Mouse (Mus musculus) liver, embryonic 14.5 days (tissue): ENCODE measurements around the gene Fam198a. TPM values are rescaled to one million over a fixed set of nuclear protein-coding genes. Genes with fewer than 3 reads are reported as not detected.

Source experiments
- ATAC-seq: fragments of 200-750 bp; cut with Nextera tagmentation; 2 replicates; pipeline ENCODE4 v1.8.0; 2017; ENCODE audit warnings: moderate number of reproducible peaks, mild to moderate bottlenecking, moderate library complexity; ENCODE audit not compliant: insufficient read depth
- DNase-seq, 3 experiments: peaks; one replicate each; pipeline ENCODE4 v3.0.0-alpha.2; 2012 to 2013; ENCODE audit warnings: low read depth in 3 of 3, low spot score in 3 of 3
- H3K27ac ChIP-seq: fragments of 300-500 bp; sonication (generic); 2 replicates; pipeline ENCODE4 v1.5.1; 2014; ENCODE audit warnings: moderate library complexity, mild to moderate bottlenecking, control low read depth, inconsistent platforms
- H3K27me3 ChIP-seq: fragments of 300-500 bp; sonication (generic); 2 replicates; pipeline ENCODE4 v1.6.1; 2014; ENCODE audit warnings: mild to moderate bottlenecking, low read length, moderate library complexity; ENCODE audit not compliant: control insufficient read depth, insufficient read depth
- H3K36me3 ChIP-seq: fragments of 300-500 bp; sonication (generic); replicated peaks from 2 replicates; pipeline ENCODE4 v1.6.1; 2014; ENCODE audit warnings: low read depth; ENCODE audit not compliant: control insufficient read depth, insufficient read depth
- H3K4me1 ChIP-seq, 2 experiments: fragments of 200-500 bp in 1 of 2; fragments of 300-500 bp in 1 of 2; sonication (generic) in 1 of 2; replicated peaks; 2 replicates each; pipeline ENCODE4 v1.6.1; 2012 to 2014; ENCODE audit warnings: antibody characterized with exemption in 1 of 2, inconsistent platforms in 1 of 2, low read length in 1 of 2; ENCODE audit not compliant: control insufficient read depth in 2 of 2, insufficient read depth in 2 of 2
- H3K4me2 ChIP-seq: fragments of 300-500 bp; sonication (generic); 2 replicates; pipeline ENCODE4 v1.6.1; 2014; ENCODE audit warnings: low read depth, mild to moderate bottlenecking, control low read depth, moderate library complexity
- H3K4me3 ChIP-seq, 2 experiments: fragments of 200-500 bp in 1 of 2; fragments of 300-500 bp in 1 of 2; sonication (generic) in 1 of 2; 2 replicates each; pipeline ENCODE4 v1.5.1; 2012 to 2014; ENCODE audit warnings: low read depth in 2 of 2, low read length in 2 of 2, mild to moderate bottlenecking in 2 of 2, control low read depth in 1 of 2, inconsistent platforms in 1 of 2, moderate library complexity in 1 of 2; ENCODE audit not compliant: insufficient read depth in 1 of 2
- H3K9ac ChIP-seq: fragments of 300-500 bp; sonication (generic); replicated peaks from 2 replicates; pipeline ENCODE4 v1.6.1; 2014; ENCODE audit warnings: mild to moderate bottlenecking, control low read depth, moderate library complexity
- H3K9me3 ChIP-seq: fragments of 300-500 bp; sonication (generic); 2 replicates; pipeline ENCODE4 v1.6.1; 2016; ENCODE audit warnings: low read length, mixed read lengths; ENCODE audit not compliant: control insufficient read depth
- CTCF ChIP-seq: IDR thresholded peaks from 2 replicates; pipeline ENCODE4 v1.5.1; 2016; ENCODE audit warnings: antibody characterized with exemption, low read depth, control low read depth
- EP300 ChIP-seq: IDR thresholded peaks from 2 replicates; pipeline ENCODE4 v1.6.1; 2016; ENCODE audit warnings: antibody characterized with exemption, low read depth
- WGBS: fragments of 180-500 bp; shearing (Covaris S2); extraction: QIAGEN DNeasy Blood & Tissue Kit; methylation state at CpG from one replicate; pipeline ENCODE4 v1.1.7; 2014; ENCODE audit not compliant: insufficient replicate concordance; 5-methylcytosine and 5-hydroxymethylcytosine counted together
- polyA plus RNA-seq, 2 experiments: library from polyadenylated mRNA; depleted of rRNA in 1 of 2; stranded (reverse) in 1 of 2; unstranded in 1 of 2; fragments of >200 nt; fragmentation: Nextera tagmentation in 1 of 2; extraction: Ambion mirVana in 1 of 2; gene quantifications; 2 replicates each; pipeline versions ENCODE4 v1.2.1 to v1.2.3; 2012 to 2014

Gene Fam198a
- polyA plus RNA-seq, 2 experiments: 0.08 to 0.10 TPM

GRCm38 (mm10) chr9:121975321-121975720 lies 24.5 kb downstream of the Fam198a start:
- no peak for DNase-seq
- H3K4me1 ChIP-seq: no peaks in the 10 kb centered on the region
- no peaks in the 10 kb centered on the region for H3K36me3 ChIP-seq
- no peak for TF ChIP-seq CTCF
- no peak for TF ChIP-seq EP300
- no peak overlapping the region for H3K27ac ChIP-seq
- no peak overlapping the region for H3K4me2 ChIP-seq
- ATAC-seq: no peak
- H3K27me3 ChIP-seq: no peaks in the 10 kb centered on the region
- no peak overlapping the region for H3K4me3 ChIP-seq
- H3K9me3 ChIP-seq: no peaks in the 10 kb centered on the region
- H3K9ac ChIP-seq: no peak overlapping the region
- 65% methylated on average over 2 of the region's 2 CpGs for WGBS

GRCm38 (mm10) chr9:121981046-121981445 lies 30.3 kb downstream of the Fam198a start:
- no peak overlapping the region for H3K9ac ChIP-seq
- no peak for TF ChIP-seq EP300
- no peak for TF ChIP-seq CTCF
- H3K27me3 ChIP-seq: no peaks in the 10 kb centered on the region
- H3K4me2 ChIP-seq: no peak overlapping the region
- no peak overlapping the region for H3K27ac ChIP-seq
- ATAC-seq (no peak), DNase-seq (no peak)
- no peaks in the 10 kb centered on the region for H3K4me1 ChIP-seq
- H3K36me3 ChIP-seq: no peaks in the 10 kb centered on the region
- no peaks in the 10 kb centered on the region for H3K9me3 ChIP-seq
- 59% methylated on average over 9 of the region's 9 CpGs for WGBS
- no peak overlapping the region for H3K4me3 ChIP-seq

GRCm38 (mm10) chr9:121981466-121982105 lies 30.8 kb downstream of the Fam198a start:
- DNase-seq (no peak), ATAC-seq (no peak)
- Histone ChIP-seq H3K27ac (no peak overlapping the region), H3K9me3 (no peaks in the 10 kb centered on the region), H3K36me3 (no peaks in the 10 kb centered on the region), H3K4me1 (no peaks in the 10 kb centered on the region), H3K4me3 (no peak overlapping the region), H3K9ac (no peak overlapping the region), H3K4me2 (no peak overlapping the region), H3K27me3 (no peaks in the 10 kb centered on the region)
- 44% methylated on average over 10 of the region's 10 CpGs for WGBS
- TF ChIP-seq EP300: no peak
- TF ChIP-seq CTCF: no peak

GRCm38 (mm10) chr9:121982214-121982613 lies 31.4 kb downstream of the Fam198a start:
- Histone ChIP-seq H3K27ac (no peak overlapping the region), H3K4me1 (no peaks in the 10 kb centered on the region), H3K36me3 (no peaks in the 10 kb centered on the region), H3K9ac (no peak overlapping the region), H3K4me2 (no peak overlapping the region), H3K27me3 (no peaks in the 10 kb centered on the region), H3K4me3 (no peak overlapping the region), H3K9me3 (no peaks in the 10 kb centered on the region)
- TF ChIP-seq EP300 (no peak), CTCF (no peak)
- DNase-seq (no peak), ATAC-seq (no peak)
- WGBS: 83% methylated on average over 22 of the region's 22 CpGs

- no peaks in the 10 kb centered on the region for H3K9me3 ChIP-seq
- no peak overlapping the region for H3K4me2 ChIP-seq
- TF ChIP-seq CTCF: no peak
- TF ChIP-seq EP300: no peak
- no peak overlapping the region for H3K9ac ChIP-seq
- no peak for DNase-seq
- no peaks in the 10 kb centered on the region for H3K36me3 ChIP-seq
- WGBS: 79% methylated on average over 15 of the region's 15 CpGs
- no peak for ATAC-seq
- H3K4me3 ChIP-seq: no peak overlapping the region
- H3K27ac ChIP-seq: no peak overlapping the region
- no peaks in the 10 kb centered on the region for H3K4me1 ChIP-seq
- no peaks in the 10 kb centered on the region for H3K27me3 ChIP-seq
Observed at GRCm38 (mm10) chr9:121982665-121983064, 31.9 kb downstream of the Fam198a start.
